Mouse (Mus musculus): Measurements from ENCODE around the gene Ttc30a1.

GRCm38 (mm10) chr2:75983091-75983490 lies 1.3 kb upstream of the Ttc30a1 start:
- TF ChIP-seq EP300 (IDR thresholded peaks at IDR 0.05; ENCODE audit: low read depth) (no peak), CTCF (IDR thresholded peaks at IDR 0.05; ENCODE audit: low read depth) (no peak)

Data from liver, embryonic 14.5 days (tissue).